Mouse (Mus musculus): ENCODE results near the gene Chrnb1.
A peak's percentile ranks its signal among the peaks of the same experiment; 100 is the strongest.

The Chrnb1 gene

DNA sequence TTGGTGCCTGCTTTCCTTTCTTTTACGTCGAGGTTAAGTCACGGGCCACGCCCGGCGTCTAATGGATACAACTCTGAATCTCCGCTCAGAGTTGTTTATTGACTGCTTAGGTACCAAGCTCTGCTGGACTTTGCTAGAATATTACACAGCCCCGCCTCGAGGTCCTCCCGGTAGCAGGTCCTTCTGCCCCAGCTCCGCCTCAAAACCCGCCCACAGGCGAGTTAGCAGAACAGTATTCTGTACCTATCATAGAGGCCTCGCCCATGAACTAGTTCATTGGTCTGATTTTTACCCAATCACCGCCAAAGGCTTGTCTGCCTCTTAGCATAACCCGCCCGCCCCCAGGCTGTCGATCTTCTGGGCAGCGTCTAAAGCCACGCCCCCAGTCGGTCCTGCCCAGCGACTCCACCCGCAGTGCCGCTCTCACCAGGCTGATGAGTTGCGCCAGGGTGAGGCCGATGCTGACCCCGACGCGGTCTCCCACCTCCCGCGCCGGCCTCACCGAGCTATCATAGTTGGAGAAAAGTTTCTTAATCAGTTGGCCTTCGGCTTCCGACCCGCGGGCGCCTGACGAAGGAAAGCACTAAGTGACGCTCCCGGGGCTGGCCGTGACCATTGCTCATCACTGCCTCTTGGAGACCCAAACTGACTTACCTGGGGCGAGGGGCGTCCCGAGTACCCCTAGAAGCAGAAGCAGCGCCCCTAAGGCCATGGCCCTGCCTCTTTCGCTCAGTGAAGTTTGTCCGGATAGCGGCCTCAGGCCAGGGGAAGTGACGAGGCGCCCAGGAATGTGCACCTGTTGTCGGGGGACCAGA lies at the start of gene Chrnb1:
Gene Chrnb1 (minus strand): TSS at position 776 of the 815 bp plus-strand sequence.
- DNase-seq (ENCODE audit: low spot score) = peak; percentile 78

DNA sequence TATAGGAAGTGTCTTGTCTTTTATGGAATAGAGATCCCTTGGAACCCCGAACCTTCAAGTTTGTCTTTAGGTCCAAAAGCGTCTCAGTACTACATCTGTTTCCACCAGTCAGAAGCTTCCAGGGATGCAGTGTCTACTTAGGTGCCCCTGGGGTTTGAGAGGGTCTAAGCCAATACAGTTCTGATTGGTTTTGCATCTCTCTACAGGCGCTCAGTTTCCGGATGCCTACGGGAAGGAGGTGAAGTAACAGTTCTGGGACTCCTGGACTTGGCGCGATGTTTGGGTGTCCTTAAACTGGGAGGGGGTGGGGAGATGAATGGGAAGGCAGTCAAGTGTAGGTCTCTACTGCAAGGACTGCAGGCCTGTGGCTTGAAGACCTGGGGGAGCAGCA lies 43.0 kb upstream of the Chrnb1 start:
- no peak for DNase-seq (ENCODE audit: low spot score)

DNA sequence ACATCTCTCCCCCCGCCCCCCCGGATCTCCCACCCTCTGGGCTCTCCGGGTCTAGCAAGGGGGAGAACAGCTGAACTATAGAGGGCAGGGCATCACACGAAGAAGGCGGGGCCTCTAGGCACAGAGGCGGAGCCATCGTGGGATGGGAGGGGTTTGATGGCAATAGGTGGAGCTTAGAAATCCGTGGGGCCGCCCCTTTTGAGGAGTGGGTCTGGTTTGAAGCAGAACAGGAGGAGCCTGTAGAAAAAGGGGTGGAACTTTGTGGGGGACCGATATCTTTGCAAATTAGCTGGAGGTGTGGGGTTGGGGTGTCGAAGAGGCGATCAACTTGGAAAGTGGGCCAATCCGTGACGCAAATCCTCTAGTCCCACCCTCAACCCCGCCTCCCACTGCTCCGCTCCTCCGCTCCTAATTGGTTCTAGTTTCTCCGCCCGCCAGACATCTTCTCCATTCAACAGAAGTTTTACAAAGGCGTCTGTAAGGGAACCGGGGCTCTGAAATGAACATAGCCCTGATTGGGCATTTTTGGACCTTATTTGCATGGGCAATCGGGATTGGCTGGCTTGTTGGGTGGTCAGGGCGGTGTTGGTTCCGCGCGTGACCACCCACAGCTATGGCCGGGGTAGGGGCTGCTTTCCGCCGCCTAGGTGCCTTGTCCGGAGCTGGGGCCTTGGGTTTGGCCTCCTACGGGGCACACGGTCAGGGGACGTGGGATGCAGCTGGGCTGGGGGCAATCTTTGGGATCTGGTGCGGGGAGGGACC lies 42.4 kb upstream of the Chrnb1 start, which contains the start of gene Tmem256:
Gene Tmem256 (plus strand): TSS at position 563 of the 762 bp plus-strand sequence.
- DNase-seq (ENCODE audit: low spot score) = peak; percentile 73

DNA sequence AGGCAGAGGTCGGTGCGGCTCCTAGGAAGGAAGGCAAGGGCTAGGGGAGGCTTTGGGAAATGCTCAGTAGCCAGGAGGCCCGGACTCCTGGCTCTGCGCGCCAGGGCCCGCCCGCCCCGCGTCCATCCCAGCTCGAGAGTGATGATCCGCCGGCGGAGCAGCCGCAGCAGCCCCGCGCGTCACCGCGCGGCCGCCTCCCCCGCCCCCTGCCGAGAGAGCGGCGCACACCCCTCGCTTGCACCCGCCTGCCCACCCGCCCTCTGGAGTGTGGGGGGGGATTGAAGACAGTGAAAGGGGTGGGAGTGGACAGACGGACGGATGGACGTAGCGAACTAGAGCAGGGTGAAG lies 41.8 kb upstream of the Chrnb1 start, which contains the start of gene Nlgn2:
Gene Nlgn2 (minus strand): TSS at position 181 of the 348 bp plus-strand sequence.
- no peak for DNase-seq (ENCODE audit: low spot score)

DNA sequence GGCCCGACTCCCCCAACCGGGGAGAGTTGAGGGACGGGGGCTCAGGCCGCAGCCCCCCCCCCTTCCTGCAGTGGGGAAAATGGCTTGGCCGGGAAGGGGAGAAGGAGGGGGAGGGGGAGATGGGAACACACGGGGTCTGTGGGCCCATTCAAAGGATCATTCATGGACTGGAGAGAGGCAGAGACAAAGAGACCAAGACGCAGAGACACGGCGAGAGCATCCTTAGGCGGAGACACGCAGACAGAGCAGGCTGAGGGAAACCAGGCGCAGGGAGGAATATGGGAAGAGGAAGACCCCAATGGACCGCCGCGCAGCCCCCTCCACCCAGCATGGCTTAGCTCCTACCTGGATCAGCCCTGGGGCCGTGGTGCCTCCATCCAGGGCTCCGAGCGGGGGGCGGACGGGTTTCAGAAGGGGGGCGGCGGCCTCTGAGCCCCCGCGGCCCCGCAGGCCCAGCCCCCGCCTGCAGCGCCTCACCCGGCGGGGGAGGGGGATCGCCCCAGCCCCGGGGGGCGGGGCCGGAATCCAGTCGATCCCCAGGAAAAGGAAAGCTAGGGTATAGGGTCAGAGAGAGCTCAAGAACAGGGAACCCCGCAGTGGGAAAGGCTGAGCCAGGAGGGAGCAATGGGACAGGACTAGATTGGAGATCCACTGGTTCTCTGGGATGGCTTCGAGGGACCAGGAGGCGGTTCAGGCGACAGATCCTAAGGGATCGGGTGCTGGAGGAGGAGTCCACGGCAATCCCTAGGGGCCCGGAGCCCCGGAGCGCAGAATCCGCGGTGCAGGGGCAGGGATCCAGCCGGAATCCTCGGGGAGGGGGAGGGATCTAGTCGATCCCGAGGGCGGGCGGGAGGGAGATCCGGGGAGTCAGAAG lies 41.2 kb upstream of the Chrnb1 start:
- no peak for DNase-seq (ENCODE audit: low spot score)

DNA sequence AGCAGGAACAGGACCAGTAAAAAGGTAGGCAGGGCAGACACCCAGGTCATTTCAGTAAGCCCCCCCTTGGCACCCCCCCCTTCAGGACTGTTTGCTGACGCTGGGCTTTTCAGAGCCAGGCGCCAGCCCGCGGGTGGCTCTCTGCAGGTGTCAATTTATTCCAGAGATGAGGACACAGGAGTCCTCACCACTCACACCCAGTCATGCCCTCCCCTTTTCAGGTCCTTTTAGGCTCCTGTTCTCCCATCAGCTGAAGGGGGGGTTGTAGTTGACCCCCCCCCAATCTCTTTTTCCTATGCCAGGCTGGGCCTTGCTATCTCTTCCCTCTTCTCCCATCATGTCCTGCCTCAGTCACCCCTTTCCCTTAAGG lies 40.2 kb upstream of the Chrnb1 start:
- no peak for DNase-seq (ENCODE audit: low spot score)

DNA sequence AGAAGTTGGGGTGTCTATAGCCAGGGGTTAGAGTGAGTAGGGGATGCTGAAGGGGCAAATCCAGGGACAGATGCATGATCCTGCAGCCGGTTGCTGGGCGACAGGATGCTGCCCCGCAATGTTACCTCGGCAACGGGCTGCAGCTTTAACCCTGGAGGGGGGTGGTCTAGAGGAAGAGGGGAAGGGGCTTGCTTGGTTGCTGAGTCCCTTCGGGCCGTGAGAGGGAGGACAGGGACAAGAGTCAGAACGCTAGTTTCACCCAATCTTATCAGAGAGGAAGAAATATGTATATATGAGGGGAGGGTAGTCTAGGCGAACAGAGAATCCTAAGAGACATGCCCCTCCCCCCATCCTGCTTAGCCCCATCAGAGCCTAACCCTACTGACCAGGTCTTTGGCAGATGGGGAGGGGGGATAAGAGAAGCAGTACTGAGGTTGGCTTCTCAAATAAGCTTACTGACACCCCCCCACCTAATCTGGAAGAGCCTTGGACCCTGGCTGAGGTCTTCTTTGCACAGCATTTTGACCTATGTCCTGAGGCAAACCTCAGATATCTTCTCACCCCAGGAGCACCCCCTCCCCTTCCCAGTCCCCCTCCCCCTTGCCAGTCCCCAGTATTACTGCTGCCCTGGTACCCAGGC lies 39.7 kb upstream of the Chrnb1 start:
- DNase-seq (ENCODE audit: low spot score) = no peak

DNA sequence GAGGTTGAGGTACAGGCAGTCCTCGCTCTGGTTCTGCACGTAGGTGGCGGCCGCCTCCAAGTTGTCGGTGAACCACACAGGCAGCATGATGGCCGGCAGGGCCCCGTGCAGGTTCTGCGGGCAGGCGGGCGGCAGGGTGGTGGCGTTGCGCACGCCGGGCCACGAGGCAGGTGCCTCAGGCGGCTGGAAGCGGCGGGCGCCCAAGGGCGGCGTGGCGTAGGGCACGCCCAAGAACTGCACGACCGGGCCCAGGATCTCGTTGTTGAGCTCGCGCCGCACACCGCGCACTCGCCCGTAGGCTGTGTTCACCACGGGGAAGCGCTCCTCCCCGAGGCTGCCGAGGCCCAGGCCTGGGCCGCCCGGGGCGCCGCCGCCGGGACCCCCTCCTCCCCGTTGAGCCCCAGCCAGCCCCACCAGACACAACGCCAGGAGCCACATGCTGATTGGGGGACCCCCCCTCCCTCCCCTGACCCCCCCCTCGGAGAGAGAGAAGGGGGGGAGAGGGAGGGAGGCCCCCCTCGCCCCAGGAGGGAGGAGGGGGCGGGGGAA lies 38.3 kb upstream of the Chrnb1 start:
- no peak for DNase-seq (ENCODE audit: low spot score)

DNA sequence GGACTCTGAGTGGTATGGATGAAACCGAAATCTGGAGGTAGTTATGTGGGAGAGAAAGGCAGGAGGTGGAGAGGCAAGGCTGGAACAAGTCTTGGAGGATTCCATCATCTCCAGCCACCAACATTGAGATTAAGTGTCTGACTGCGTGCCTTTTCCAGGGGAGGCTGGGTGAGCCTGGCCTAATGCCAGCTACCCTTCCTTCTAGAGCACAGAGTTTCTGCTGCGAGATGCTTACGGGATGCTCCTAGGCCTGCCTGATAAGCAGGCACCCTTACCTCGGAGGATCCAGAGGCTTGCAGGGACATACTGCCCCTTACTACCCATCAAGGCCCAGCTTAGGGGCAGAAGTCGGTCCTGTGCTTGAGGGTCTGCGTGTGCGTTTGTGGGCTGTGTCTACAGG lies 37.8 kb upstream of the Chrnb1 start:
- no peak for DNase-seq (ENCODE audit: low spot score)

DNA sequence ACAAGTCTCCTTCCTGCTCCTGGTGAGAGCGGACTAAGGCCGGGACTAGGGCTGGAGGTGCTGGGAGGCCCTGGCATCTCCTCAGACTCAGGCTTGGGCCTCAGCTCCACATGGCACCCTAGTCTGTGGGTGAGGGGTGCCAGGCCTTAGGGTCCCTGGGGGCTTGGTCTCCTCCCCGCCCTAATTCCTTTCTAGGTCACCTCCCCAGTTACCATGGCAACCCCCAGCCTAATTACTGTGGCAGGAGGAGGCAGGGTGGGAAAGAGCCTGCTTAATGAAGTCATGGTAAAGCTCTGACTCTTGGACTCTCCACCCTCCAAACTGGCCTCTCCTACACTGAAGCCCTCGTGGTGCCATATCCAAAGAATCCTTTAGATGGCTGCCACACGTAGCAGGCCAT lies 33.1 kb upstream of the Chrnb1 start:
- no peak for DNase-seq (ENCODE audit: low spot score)

DNA sequence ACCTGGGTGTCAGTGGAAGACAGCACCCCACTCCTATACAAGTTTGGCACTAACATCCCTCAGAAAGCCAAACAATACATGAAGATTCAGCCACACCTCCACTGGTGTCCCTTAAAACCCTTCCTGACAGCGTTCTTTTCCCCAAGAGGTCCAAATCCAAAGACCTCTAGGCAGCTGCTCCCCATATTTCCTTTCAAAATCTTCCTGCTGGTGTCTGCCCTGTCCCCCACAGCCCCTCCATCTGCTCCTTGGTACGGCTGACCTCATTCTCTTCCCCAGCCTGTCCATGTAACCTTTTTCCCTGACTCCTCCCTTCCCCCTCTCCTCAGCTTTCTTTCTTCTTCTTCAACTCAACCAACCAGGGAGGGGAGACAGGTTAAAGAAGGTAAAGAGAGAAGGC lies 27.7 kb upstream of the Chrnb1 start:
- DNase-seq (ENCODE audit: low spot score) = no peak

DNA sequence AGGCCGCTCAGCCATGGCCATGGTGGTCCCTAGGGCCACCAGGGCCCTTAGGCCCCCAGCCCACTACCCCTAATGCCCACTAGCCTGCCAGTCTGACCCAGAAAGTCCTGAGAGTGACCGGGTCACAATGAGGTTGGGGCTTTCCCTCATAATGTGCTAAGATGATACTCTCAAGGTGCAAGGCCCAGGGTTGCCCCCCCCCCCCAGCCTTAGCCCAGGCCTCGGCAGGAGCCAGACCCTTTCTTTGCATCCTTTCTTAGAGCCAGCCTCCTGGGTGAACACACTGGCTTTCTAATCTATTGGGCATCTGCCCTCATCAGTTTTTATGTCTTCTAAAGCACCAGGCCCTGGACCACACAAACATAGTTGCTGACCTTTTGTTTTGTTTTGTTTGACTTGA lies 26.3 kb upstream of the Chrnb1 start, which contains the start of gene Spem1:
Gene Spem1 (minus strand): TSS at position 101 of the 400 bp plus-strand sequence.
- no peak for DNase-seq (ENCODE audit: low spot score)

DNA sequence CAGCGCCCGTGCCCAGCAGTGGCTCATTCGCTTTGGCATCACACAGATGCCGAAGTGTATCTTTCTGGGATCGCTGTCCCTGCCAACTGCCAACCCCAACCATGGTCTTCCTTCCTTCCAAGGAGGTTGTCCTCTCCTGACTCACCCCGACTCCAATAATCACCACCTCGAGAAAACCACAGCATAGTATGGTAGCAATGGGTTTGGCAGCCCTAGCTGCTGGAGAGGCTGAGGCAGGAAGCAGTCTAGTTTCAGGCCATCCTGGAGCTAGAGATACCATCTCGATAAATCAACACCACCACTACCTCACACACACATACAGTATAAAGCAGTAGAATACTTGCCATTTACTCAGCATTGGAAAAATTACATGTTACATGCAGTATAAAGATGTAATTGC lies 23.1 kb upstream of the Chrnb1 start:
- no peak for DNase-seq (ENCODE audit: low spot score)

DNA sequence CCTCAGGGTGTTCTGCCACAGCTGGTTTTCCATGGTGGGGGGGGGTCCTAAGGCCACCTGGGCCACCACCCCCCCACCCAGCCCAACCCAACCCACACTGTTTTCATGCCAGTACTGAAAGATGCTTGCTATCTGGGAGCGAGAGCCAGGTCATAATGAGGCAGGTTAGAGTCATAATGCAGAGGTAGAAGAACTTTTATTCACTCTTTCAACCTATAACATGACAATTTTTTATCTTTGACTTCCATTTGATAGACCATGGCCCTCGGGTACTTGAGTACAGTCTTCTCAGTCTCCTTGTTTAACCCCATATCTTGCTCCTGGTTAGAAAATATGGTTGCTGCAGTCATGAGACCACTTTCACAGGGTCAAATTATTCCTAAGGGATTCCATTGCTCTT lies 22.6 kb upstream of the Chrnb1 start, which contains the start of gene Spem2:
Gene Spem2 (minus strand): TSS at position 101 of the 400 bp plus-strand sequence.
- no peak for DNase-seq (ENCODE audit: low spot score)

DNA sequence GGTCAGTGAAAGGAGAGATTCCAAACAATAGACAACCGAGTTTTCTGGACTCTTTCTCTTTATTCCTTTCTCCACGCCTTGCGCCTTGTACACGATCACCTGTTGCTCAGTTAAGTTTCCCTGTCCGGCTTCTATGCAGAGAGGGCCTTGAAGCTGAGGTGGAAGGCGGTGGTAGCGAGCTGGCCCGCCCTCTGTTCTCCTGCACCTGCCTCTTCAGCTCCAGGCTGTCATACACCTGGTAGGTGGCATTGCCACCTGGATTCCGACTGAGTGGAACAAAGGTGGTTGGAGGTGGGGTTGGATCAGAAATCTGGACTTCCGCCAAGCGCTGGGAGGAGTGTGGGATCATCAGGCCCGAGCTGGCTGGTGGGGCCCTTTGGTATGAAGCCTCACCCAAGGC lies 20.8 kb upstream of the Chrnb1 start:
- DNase-seq (ENCODE audit: low spot score) = no peak

DNA sequence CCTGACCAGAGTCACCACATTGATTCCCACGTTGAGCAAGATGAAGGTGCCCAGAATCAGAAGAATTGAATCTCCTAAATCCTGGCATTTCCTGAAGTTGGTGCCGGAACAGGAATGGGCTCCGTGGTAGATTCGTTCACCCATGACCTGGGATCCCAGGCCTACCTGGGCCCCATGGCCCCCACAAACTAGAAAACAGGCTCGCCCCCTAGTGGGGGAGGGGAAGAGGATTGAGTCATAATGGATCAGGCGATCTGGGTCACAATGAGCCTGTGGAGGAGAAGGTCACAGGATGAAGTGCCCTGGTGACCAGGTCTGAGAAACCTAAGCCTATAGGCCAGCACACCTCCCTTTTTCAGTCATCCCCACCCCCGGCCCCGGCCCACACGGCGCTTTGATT lies 19.4 kb upstream of the Chrnb1 start, which contains the start of gene Gm39566:
Gene Gm39566 (minus strand): TSS at position 144 of the 400 bp plus-strand sequence.
- no peak for DNase-seq (ENCODE audit: low spot score)

DNA sequence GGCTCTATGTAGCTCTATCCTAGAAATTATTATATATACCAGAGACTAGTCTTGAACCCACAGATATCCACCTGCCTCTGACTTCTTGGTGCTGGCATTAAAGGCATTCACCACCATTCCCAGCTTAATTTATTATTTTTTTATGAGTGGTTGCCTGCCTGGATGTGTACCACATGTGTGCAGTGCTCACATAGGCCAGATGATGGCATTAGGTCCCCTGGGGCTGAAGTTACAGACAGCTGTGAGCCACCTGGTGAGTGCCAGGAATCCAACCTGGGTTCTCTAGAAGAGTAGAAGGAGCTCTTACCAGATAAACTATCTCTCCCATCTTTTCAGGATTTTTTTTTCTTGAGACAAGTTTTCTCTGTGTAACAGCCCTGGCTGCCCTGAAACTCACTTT lies 14.5 kb upstream of the Chrnb1 start:
- DNase-seq (ENCODE audit: low spot score) = no peak

DNA sequence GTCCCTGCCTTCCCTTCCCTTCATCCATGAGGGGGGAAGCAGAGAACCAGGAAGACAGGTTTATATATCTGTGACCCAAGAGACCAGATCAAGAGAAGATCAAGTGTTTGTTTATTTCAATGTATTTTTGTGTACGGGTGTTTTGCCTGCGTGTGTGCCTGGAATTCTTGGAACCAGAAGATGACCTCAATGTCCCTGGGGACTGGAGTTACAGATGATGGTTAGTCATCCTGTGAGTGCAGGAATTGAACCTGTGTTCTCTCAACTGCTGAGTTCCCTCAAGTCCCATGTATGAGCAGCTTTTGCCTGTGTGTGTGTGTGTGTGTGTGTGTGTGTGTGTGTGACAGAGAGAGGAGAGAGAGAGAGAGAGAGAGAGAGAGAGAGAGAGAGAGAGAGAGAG lies 11.9 kb upstream of the Chrnb1 start:
- DNase-seq (ENCODE audit: low spot score) = no peak

DNA sequence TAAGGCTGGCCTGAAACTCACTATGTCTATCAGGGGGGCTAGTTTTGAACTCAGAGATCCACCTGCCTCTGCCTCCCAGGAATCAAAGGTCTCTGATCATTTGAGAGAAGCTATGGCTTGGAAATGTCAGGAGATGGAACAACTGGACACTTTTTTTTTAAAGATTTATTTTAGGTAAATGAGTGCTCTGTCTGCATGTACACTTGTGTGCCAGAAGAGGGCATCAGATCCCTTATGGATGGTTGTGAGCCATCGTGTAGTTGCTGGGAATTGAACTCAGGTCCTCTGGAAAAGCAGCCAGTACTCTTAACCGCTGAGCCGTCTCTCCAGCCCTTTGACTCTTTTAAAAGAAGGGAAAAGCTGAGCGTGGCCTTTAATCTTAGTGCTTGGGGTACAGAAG lies 10.6 kb upstream of the Chrnb1 start:
- DNase-seq (ENCODE audit: low spot score) = no peak

DNA sequence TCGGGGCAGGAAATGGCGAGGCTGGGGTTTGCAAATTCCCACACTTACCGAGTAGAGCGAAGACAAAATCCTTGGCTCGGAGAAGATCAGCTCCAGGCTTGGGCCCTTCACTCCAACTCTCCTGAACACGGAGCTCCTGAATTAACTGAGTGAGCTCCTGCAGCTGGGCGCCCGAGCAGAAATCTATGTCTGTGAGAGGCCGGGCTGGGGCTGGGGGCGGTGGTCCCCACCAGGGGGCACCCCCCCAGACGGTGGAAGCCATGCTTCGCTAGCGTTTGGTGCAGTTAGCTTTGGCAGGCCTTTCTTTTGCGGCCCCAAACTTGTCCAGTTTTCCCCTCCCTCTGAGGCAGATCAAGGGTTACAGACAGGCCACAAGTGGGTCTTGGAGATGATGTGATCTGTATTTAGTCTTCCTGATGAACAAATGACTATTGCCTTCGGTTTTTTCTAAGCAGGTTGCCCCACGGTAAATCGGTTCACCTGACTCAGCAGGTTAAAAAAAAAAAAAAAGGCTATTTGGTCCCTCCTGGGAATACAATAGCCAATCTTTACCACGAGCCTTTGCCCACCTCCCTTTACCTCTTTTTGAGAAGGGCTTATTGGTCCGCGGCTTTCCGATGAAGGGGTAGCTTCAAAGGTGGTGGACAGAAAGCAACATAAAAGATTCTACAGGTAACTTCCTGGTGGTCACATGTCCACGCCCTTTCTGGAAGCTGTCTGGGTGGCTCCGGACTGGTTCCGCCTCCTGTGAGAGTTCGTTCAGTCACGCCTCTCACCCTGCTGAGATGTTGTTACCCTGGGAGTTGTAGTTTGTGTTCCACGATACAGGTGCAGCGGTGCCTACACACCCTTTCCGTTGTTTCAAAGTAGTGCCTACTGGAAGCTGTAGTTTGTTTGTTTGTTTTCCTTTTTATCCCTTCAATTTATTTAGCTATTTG lies 9.5 kb upstream of the Chrnb1 start, which contains the start of gene Tmem102:
Gene Tmem102 (minus strand): TSS at position 653 of the 938 bp plus-strand sequence.
- no peak for DNase-seq (ENCODE audit: low spot score)
